Mouse (Mus musculus) heart, embryonic 14.5 days (tissue): ENCODE measurements around the gene Ap5m1. TPM values are rescaled to one million over a fixed set of nuclear protein-coding genes. Genes with fewer than 3 reads are reported as not detected.

ENCODE experiments used
- ATAC-seq: fragments of 200-750 bp; cut with Nextera tagmentation; 2 replicates; pipeline ENCODE4 v1.8.0; 2017; ENCODE audit warnings: low read depth, moderate TSS enrichment; ENCODE audit not compliant: insufficient number of reproducible peaks, insufficient read depth, low FRiP score
- H3K27ac ChIP-seq, 2 experiments: fragments of 200-500 bp in 1 of 2; fragments of 300-500 bp in 1 of 2; sonication (generic) in 1 of 2; replicated peaks in 1 of 2; 2 replicates each; pipeline ENCODE4 v1.5.1; 2012 to 2014; ENCODE audit warnings: low read depth in 2 of 2, low read length in 2 of 2, control low read depth in 1 of 2, mild to moderate bottlenecking in 1 of 2, mixed read lengths in 1 of 2; ENCODE audit not compliant: control insufficient read depth in 1 of 2, insufficient read depth in 1 of 2
- H3K27me3 ChIP-seq: fragments of 300-500 bp; sonication (generic); 2 replicates; pipeline ENCODE4 v1.6.1; 2014; ENCODE audit warnings: mild to moderate bottlenecking, low read length, control low read depth; ENCODE audit not compliant: control insufficient read depth, insufficient read depth
- H3K36me3 ChIP-seq: fragments of 300-500 bp; sonication (generic); 2 replicates; pipeline ENCODE4 v1.6.1; 2014; ENCODE audit warnings: mild to moderate bottlenecking, control low read depth, low read length, mixed read lengths; ENCODE audit not compliant: control insufficient read depth, insufficient read depth
- H3K4me1 ChIP-seq, 2 experiments: fragments of 200-500 bp in 1 of 2; fragments of 300-500 bp in 1 of 2; sonication (generic) in 1 of 2; 2 replicates each; pipeline ENCODE4 v1.6.1; 2012 to 2014; ENCODE audit warnings: low read length in 2 of 2, control low read depth in 1 of 2, mixed read lengths in 1 of 2; ENCODE audit not compliant: control insufficient read depth in 2 of 2, insufficient read depth in 2 of 2
- H3K4me2 ChIP-seq: fragments of 300-500 bp; sonication (generic); 2 replicates; pipeline ENCODE4 v1.6.1; 2014; ENCODE audit warnings: mild to moderate bottlenecking, low read length
- H3K4me3 ChIP-seq, 2 experiments: fragments of 200-500 bp in 1 of 2; fragments of 300-500 bp in 1 of 2; sonication (generic) in 1 of 2; 2 replicates each; pipeline ENCODE4 v1.5.1; 2012 to 2014; ENCODE audit warnings: low read length in 2 of 2, mild to moderate bottlenecking in 2 of 2, control low read depth in 1 of 2, low read depth in 1 of 2, moderate library complexity in 1 of 2; ENCODE audit not compliant: control insufficient read depth in 1 of 2, insufficient read depth in 1 of 2
- H3K9ac ChIP-seq: fragments of 300-500 bp; sonication (generic); 2 replicates; pipeline ENCODE4 v1.6.1; 2014; ENCODE audit warnings: mild to moderate bottlenecking, low read length
- H3K9me3 ChIP-seq: fragments of 300-500 bp; sonication (generic); 2 replicates; pipeline ENCODE4 v1.6.1; 2016; ENCODE audit warnings: low read length, control low read depth; ENCODE audit not compliant: control insufficient read depth
- WGBS: fragments of 180-500 bp; shearing (Covaris S2); extraction: QIAGEN DNeasy Blood & Tissue Kit; methylation state at CpG from one replicate; pipeline ENCODE4 v1.1.7; 2014; 5-methylcytosine and 5-hydroxymethylcytosine counted together
- polyA plus RNA-seq: library from polyadenylated mRNA; unstranded; fragments of >200 nt; fragmentation: Nextera tagmentation; extraction: Ambion mirVana; gene quantifications from 2 replicates; pipeline ENCODE4 v1.2.1, GENCODE M21; 2014

Gene Ap5m1
- polyA plus RNA-seq, 1 experiment from 2014 or later, result 23.4 TPM

- WGBS, result 78% methylated on average over 23 of the region's 23 CpGs
- H3K4me3 ChIP-seq, result no peak overlapping the region
- no peaks in the 10 kb centered on the region for H3K27me3 ChIP-seq
- no peak overlapping the region for H3K4me2 ChIP-seq
- H3K9ac ChIP-seq, result no peak overlapping the region
- no peak for ATAC-seq
- no peaks in the 10 kb centered on the region for H3K4me1 ChIP-seq
- H3K9me3 ChIP-seq, result no peaks in the 10 kb centered on the region
- H3K36me3 ChIP-seq, result no peaks in the 10 kb centered on the region
- H3K27ac ChIP-seq, result no peak overlapping the region
These were observed 61.4 kb downstream of the Ap5m1 start for GRCm38 (mm10) chr14:49127162-49127779.

- Histone ChIP-seq H3K4me1 (no peaks in the 10 kb centered on the region), H3K4me3 (no peak overlapping the region), H3K9ac (no peak overlapping the region), H3K27me3 (no peaks in the 10 kb centered on the region), H3K27ac (no peak overlapping the region), H3K9me3 (no peaks in the 10 kb centered on the region), H3K4me2 (no peak overlapping the region), H3K36me3 (no peaks in the 10 kb centered on the region)
- 57% methylated on average over 10 of the region's 10 CpGs for WGBS
- ATAC-seq, result no peak
These were observed 62.8 kb downstream of the Ap5m1 start for GRCm38 (mm10) chr14:49128544-49129263.

- H3K27me3 ChIP-seq, result no peaks in the 10 kb centered on the region
- no peaks in the 10 kb centered on the region for H3K36me3 ChIP-seq
- no peaks in the 10 kb centered on the region for H3K4me1 ChIP-seq
- no peak overlapping the region for H3K4me3 ChIP-seq
- no peak overlapping the region for H3K4me2 ChIP-seq
- H3K27ac ChIP-seq, result no peak overlapping the region
- WGBS, result 77% methylated on average over 3 of the region's 3 CpGs
- no peak for ATAC-seq
- H3K9ac ChIP-seq, result no peak overlapping the region
- no peaks in the 10 kb centered on the region for H3K9me3 ChIP-seq
These were observed 66.5 kb downstream of the Ap5m1 start for GRCm38 (mm10) chr14:49132391-49132790.

- no peak overlapping the region for H3K27ac ChIP-seq
- H3K4me1 ChIP-seq, result no peaks in the 10 kb centered on the region
- no peak for ATAC-seq
- 45% methylated on average over 1 of the region's 1 CpGs for WGBS
- no peak overlapping the region for H3K4me2 ChIP-seq
- no peak overlapping the region for H3K9ac ChIP-seq
- no peaks in the 10 kb centered on the region for H3K36me3 ChIP-seq
- H3K27me3 ChIP-seq, result no peaks in the 10 kb centered on the region
- no peak overlapping the region for H3K4me3 ChIP-seq
- no peaks in the 10 kb centered on the region for H3K9me3 ChIP-seq
These were observed 72.3 kb downstream of the Ap5m1 start for GRCm38 (mm10) chr14:49138171-49138570.

GRCm38 (mm10) chr14:49140756-49141155 lies 74.9 kb downstream of the Ap5m1 start:
- Histone ChIP-seq H3K4me1 (no peaks in the 10 kb centered on the region), H3K4me3 (no peak overlapping the region), H3K36me3 (no peaks in the 10 kb centered on the region), H3K27me3 (no peaks in the 10 kb centered on the region), H3K27ac (no peak overlapping the region), H3K4me2 (no peak overlapping the region), H3K9me3 (no peaks in the 10 kb centered on the region), H3K9ac (no peak overlapping the region)
- 86% methylated on average over 7 of the region's 7 CpGs for WGBS
- ATAC-seq, result no peak

Other genes with a start within 250 kb of the Ap5m1 start
- gene Exoc5, start 556 bp downstream of the Ap5m1 start, polyA plus RNA-seq, result 42.1 and 44.5 TPM in 2 replicates
- gene Naa30, start 106.1 kb downstream of the Ap5m1 start, polyA plus RNA-seq, result 13.0 and 13.6 TPM in 2 replicates
- gene ccdc198, start 179.4 kb downstream of the Ap5m1 start, polyA plus RNA-seq, result 0.15 and 0.26 TPM in 2 replicates